Mouse (Mus musculus): ENCODE results near the gene Grb10.

GRCm38 (mm10) chr11:11891832-11892231, 146.7 kb downstream of the Grb10 start:
- TF ChIP-seq CTCF (IDR thresholded peaks at IDR 0.05; ENCODE audit: insufficient read depth, low read depth, low read length) (no peak), POLR2A (IDR thresholded peaks at IDR 0.05; ENCODE audit: insufficient read depth, low read depth, low read length) (no peak)

Data from olfactory bulb, adult 2 months (tissue).